Mouse (Mus musculus) myocyte (in vitro differentiated cells): ENCODE results near the gene Tgif2. TPM values are rescaled to one million over a fixed set of nuclear protein-coding genes. Genes with fewer than 3 reads are reported as not detected.
"Not testable (repeated sequence)": the region's sequence is repeated elsewhere in the genome, so short reads cannot be mapped to it uniquely, and the experiment has no call there.

Source experiments
- H3K27me3 ChIP-seq: one replicate; pipeline ENCODE4 v1.6.1; 2011; ENCODE audit not compliant: control insufficient read depth, insufficient read depth, insufficient read length
- H3K36me3 ChIP-seq: one replicate; pipeline ENCODE4 v1.6.1; 2011; ENCODE audit not compliant: control insufficient read depth, insufficient read depth
- H3K4me2 ChIP-seq: one replicate; pipeline ENCODE4 v1.6.1; 2011; ENCODE audit warnings: low read depth, control low read depth
- H3K4me3 ChIP-seq: one replicate; pipeline ENCODE4 v1.5.1; 2011; ENCODE audit warnings: mild to moderate bottlenecking, control low read depth, moderate library complexity
- H3K79me2 ChIP-seq: one replicate; pipeline ENCODE4 v1.6.1; 2011; ENCODE audit not compliant: control insufficient read depth, insufficient read depth
- H3ac ChIP-seq: one replicate; pipeline ENCODE4 v1.6.1; 2011; ENCODE audit not compliant: control insufficient read depth, insufficient read length
- CEBPB ChIP-seq: IDR thresholded peaks from 2 replicates; pipeline ENCODE4 v1.6.1; 2011; ENCODE audit warnings: mild to moderate bottlenecking, moderate library complexity; ENCODE audit not compliant: poor library complexity, insufficient read depth, severe bottlenecking
- E2F4 ChIP-seq: IDR thresholded peaks from one replicate; pipeline ENCODE4 v1.6.1; 2011; ENCODE audit warnings: mild to moderate bottlenecking, control low read depth, moderate library complexity; ENCODE audit not compliant: insufficient read depth
- MAX ChIP-seq: IDR thresholded peaks from one replicate; pipeline ENCODE4 v1.6.1; 2011; ENCODE audit warnings: low read depth, mild to moderate bottlenecking, control low read depth
- MYOD1 ChIP-seq, 3 experiments: IDR thresholded peaks; one replicate each; pipeline ENCODE4 v1.6.1; 2011; ENCODE audit warnings: control low read depth in 2 of 3, low read depth in 2 of 3, mild to moderate bottlenecking in 2 of 3, moderate library complexity in 1 of 3; ENCODE audit not compliant: insufficient read length in 2 of 3, control insufficient read depth in 1 of 3
- MYOG ChIP-seq, 3 experiments: IDR thresholded peaks; one replicate each; pipeline ENCODE4 v1.6.1; 2011; ENCODE audit warnings: control low read depth in 2 of 3, low read depth in 2 of 3, mild to moderate bottlenecking in 2 of 3; ENCODE audit not compliant: insufficient read length in 2 of 3, control insufficient read depth in 1 of 3, insufficient read depth in 1 of 3
- POLR2A ChIP-seq: IDR thresholded peaks from one replicate; pipeline ENCODE4 v1.6.1; 2011; ENCODE audit warnings: low read depth, mild to moderate bottlenecking, control low read depth, moderate library complexity; ENCODE audit not compliant: insufficient read length
- POLR2AphosphoS2 ChIP-seq: IDR thresholded peaks from one replicate; pipeline ENCODE4 v1.6.1; 2011; ENCODE audit warnings: low read depth, control low read depth; ENCODE audit not compliant: insufficient read length
- REST ChIP-seq: IDR thresholded peaks from one replicate; pipeline ENCODE4 v1.6.1; 2011; ENCODE audit warnings: mild to moderate bottlenecking, control low read depth, moderate library complexity; ENCODE audit not compliant: insufficient read depth, insufficient read length
- SRF ChIP-seq: IDR thresholded peaks from one replicate; pipeline ENCODE4 v1.6.1; 2011; ENCODE audit warnings: low read depth; ENCODE audit not compliant: control insufficient read depth, insufficient read length
- TCF12 ChIP-seq: IDR thresholded peaks from one replicate; pipeline ENCODE4 v1.6.1; 2011; ENCODE audit warnings: mild to moderate bottlenecking, control low read depth; ENCODE audit not compliant: poor library complexity, insufficient read depth, severe bottlenecking
- TCF3 ChIP-seq: IDR thresholded peaks from one replicate; pipeline ENCODE4 v1.6.1; 2011; ENCODE audit warnings: low read depth, control low read depth; ENCODE audit not compliant: insufficient read length
- USF1 ChIP-seq: IDR thresholded peaks from one replicate; pipeline ENCODE4 v1.6.1; 2011; ENCODE audit warnings: low read depth, mild to moderate bottlenecking, control low read depth, moderate library complexity
- polyA plus RNA-seq: library from polyadenylated mRNA; unstranded; fragments of >200 nt; fragmentation: generic; extraction: Trizol; gene quantifications from one replicate; pipeline ENCODE4 v1.2.1, GENCODE M21; 2012; ENCODE audit warnings: missing spikeins

Tgif2 gene
- polyA plus RNA-seq: 11.2 TPM

DNA sequence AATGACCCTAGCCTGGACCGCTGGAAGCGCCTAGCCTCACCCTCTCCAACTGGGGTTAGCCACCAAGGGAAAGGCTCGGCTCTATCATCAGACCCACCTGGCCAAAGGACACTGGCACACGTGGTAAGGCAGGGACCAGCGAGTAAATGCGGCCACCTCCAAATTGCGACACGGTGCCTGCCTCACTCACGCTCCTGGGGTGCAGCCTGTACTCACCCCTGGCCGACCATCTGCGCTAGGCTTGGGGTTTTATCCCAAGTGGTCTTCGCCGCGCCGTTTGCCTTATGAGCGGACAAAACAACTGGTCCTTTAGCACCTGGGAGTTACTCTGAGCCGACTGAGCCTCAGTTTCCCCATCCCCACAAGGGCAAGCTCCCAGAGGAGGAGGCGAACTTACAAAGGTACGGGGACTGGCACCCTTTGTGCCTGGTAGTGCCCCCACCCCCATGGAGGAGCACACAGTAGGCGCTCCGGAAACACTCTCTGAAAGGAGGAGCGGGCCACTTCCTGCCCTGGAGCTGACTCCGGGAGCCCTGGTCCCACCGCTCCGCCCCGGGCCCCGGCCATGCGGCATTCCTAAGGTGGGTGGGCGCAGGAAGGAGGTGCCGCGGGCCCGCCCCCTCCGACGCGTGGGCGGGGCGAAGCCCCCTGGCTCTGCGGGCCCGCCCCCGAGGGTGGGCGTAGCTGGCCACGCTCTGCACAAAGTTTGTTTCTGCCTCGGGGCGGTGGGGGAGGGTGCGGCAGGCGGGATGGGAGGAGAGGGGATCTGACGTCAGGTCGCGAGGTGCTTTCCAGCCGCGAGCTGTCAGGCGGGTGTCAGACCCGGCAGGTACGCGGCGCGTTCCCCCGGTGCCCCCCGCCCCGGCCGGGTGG lies at the start of gene Tgif2:
TSS of gene Tgif2 (plus strand) at position 689 of the 873 bp plus-strand sequence.
- Histone ChIP-seq H3K36me3 (no peaks in the 10 kb centered on the region), H3K4me2 (peak within 1 kb of the TSS; percentile 100), H3K79me2 (peaks cover 33% of the 10 kb centered on the region), H3ac (peak within 1 kb of the TSS; percentile 86), H3K4me3 (peak within 1 kb of the TSS; percentile 56), H3K27me3 (no peaks in the 10 kb centered on the region)
- TF ChIP-seq POLR2A: peak; percentile 81
- TF ChIP-seq E2F4: no peak
- TF ChIP-seq MYOD1 (IDR thresholded peaks at IDR 0.05; ENCODE audit: control insufficient read depth in 1 of 3, insufficient read length in 2 of 3, low read depth in 2 of 3): peak in 1 of 3 experiments; percentile 32
- peak; percentile 35 for TF ChIP-seq POLR2AphosphoS2

DNA sequence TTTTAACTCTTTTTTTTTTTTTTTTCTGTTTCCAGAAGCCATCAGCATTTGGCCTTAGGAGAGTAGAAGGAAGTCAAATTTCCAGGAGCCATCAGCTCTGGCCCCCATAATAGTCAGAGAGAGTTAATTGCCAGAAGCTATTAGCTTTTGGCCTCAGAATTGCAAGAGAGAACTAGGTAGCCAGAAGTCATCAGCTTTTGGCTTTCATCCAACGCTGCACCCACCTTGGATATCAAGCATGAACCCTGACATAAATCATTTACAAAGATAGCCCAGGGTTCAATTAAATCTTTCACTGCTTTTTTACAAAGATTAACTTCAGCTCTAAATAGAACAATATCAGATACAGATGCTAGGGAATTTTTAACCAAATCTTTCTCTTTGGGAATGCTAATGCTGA lies 41.3 kb upstream of the Tgif2 start:
- TF ChIP-seq CEBPB: no peak
- no peak for TF ChIP-seq MAX
- no peak for TF ChIP-seq REST
- TF ChIP-seq TCF12: no peak
- no peak for TF ChIP-seq USF1
- TF ChIP-seq E2F4: no peak
- TF ChIP-seq SRF: no peak
- TF ChIP-seq MYOG (IDR thresholded peaks at IDR 0.05; ENCODE audit: control insufficient read depth in 1 of 3, insufficient read depth in 1 of 3, insufficient read length in 2 of 3, low read depth in 2 of 3): no peak
- TF ChIP-seq POLR2AphosphoS2: no peak
- no peak for TF ChIP-seq TCF3
- TF ChIP-seq POLR2A: no peak
- no peak for TF ChIP-seq MYOD1 (IDR thresholded peaks at IDR 0.05; ENCODE audit: control insufficient read depth in 1 of 3, insufficient read length in 2 of 3, low read depth in 2 of 3)
- Histone ChIP-seq H3K4me3 (no peak overlapping the region), H3K79me2 (no peaks in the 10 kb centered on the region), H3K36me3 (no peaks in the 10 kb centered on the region), H3ac (no peak overlapping the region), H3K27me3 (no peaks in the 10 kb centered on the region), H3K4me2 (no peak overlapping the region)

GRCm38 (mm10) chr2:156801045-156801444 lies 38.8 kb upstream of the Tgif2 start:
- H3K36me3 ChIP-seq: no peaks in the 10 kb centered on the region
- H3K4me2 ChIP-seq: no peak overlapping the region
- H3K4me3 ChIP-seq: no peak overlapping the region
- no peak overlapping the region for H3ac ChIP-seq
- no peak for TF ChIP-seq TCF12
- no peak for TF ChIP-seq SRF
- TF ChIP-seq TCF3: no peak
- TF ChIP-seq MYOD1 (IDR thresholded peaks at IDR 0.05; ENCODE audit: control insufficient read depth in 1 of 3, insufficient read length in 2 of 3, low read depth in 2 of 3): no peak
- no peak for TF ChIP-seq E2F4
- TF ChIP-seq USF1: no peak
- no peak for TF ChIP-seq CEBPB
- no peak for TF ChIP-seq POLR2A
- TF ChIP-seq MAX: no peak
- no peak for TF ChIP-seq POLR2AphosphoS2
- TF ChIP-seq MYOG (IDR thresholded peaks at IDR 0.05; ENCODE audit: control insufficient read depth in 1 of 3, insufficient read depth in 1 of 3, insufficient read length in 2 of 3, low read depth in 2 of 3): no peak
- no peak for TF ChIP-seq REST
- H3K79me2 ChIP-seq: no peaks in the 10 kb centered on the region
- H3K27me3 ChIP-seq: no peaks in the 10 kb centered on the region

GRCm38 (mm10) chr2:156802116-156802515 lies 37.7 kb upstream of the Tgif2 start:
- H3K27me3 ChIP-seq, H3ac ChIP-seq, H3K79me2 ChIP-seq, H3K4me3 ChIP-seq, H3K4me2 ChIP-seq, H3K36me3 ChIP-seq: not testable (repeated sequence)

DNA sequence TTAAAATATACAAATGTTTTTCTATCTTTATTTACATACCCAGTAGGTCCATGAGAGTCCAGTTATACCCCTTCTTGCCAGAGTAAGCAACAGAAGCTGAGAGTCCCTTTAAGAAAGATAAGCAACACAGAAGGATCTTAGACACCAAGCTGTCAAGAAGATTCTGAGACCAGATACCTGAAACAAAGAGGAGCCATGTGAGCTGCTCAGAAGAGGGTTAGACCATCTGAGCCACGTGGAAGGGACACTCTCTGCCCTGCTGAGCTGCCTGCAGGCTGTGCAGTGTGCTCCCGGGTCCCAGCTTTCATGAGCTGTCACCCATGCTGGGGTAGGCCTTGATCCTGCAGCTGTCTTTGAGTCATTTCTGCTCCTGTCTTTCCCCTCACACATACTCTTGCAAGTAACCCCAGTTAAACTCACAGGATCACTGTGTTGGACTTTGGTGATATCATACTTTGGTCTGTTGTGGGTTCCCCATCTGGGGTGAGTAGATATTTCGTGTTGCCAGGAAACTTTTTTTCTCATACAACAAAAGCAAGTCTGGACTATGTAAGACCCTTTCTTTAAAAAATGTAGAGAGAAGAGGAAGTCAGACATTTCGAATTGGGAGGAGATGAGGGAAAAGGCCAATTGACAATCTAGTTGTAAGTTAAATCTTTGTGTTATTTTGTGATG lies 36.0 kb upstream of the Tgif2 start:
- H3K36me3 ChIP-seq: no peaks in the 10 kb centered on the region
- no peak for TF ChIP-seq SRF
- no peak for TF ChIP-seq REST
- TF ChIP-seq MYOD1 (IDR thresholded peaks at IDR 0.05; ENCODE audit: control insufficient read depth in 1 of 3, insufficient read length in 2 of 3, low read depth in 2 of 3): peak in 1 of 3 experiments; percentile 37
- TF ChIP-seq MYOG (IDR thresholded peaks at IDR 0.05; ENCODE audit: control insufficient read depth in 1 of 3, insufficient read depth in 1 of 3, insufficient read length in 2 of 3, low read depth in 2 of 3): peak in 1 of 3 experiments; percentile 40

More for the DNA sequence above, 36.0 kb upstream of the Tgif2 start:
- Histone ChIP-seq H3K4me2 (no peak overlapping the region), H3ac (no peak overlapping the region), H3K4me3 (no peak overlapping the region), H3K79me2 (no peaks in the 10 kb centered on the region), H3K27me3 (no peaks in the 10 kb centered on the region)
